Comparison of ENCODE assay signal across 18 mouse cellular contexts in genomic region chr3:51357078-51357477, GRCm38 (mm10). TPM values are rescaled to one million over a fixed set of nuclear protein-coding genes. Genes with fewer than 3 reads are reported as not detected.
DNase-seq lines count a peak whose midpoint lies in the region; ATAC-seq and TF ChIP-seq lines count a peak whose summit lies in the region.
"Had no signal": no experiment of that assay in that cellular context is flagged by ENCODE, and none has a peak within 500 bp of the region (broad histone marks: within the 10 kb centered on the region; RNA-seq: fewer than 3 reads in every experiment).

No protein-coding gene starts in this region.

- DNase-seq in heart, postnatal 10 days = no peak
- DNase-seq in lung, embryonic 14.5 days = peak; percentile 27
- no peak for DNase-seq in lung, postnatal 4 days
- no peak for DNase-seq in embryonic facial prominence, embryonic 10.5 days (ENCODE audit: low spot score)
- no peak for DNase-seq in liver, embryonic 13.5 days
- no peak for DNase-seq in Muller cell, postnatal 12 days (ENCODE audit: inconsistent ontology term)
- DNase-seq: adrenal gland, postnatal 36 days; B cell, adult 2 months; cerebellum, adult 9-10 months; thymus, postnatal 25 days had no signal

- no peaks in the 10 kb centered on the region for H3K9me3 ChIP-seq in heart, embryonic 13.5 days
- H3K9me3 ChIP-seq in lung, embryonic 14.5 days (ENCODE audit: low read depth, low read length) = no peaks in the 10 kb centered on the region
- no peaks in the 10 kb centered on the region for H3K9me3 ChIP-seq in embryonic facial prominence, embryonic 10.5 days
- H3K9me3 ChIP-seq in liver, embryonic 13.5 days (replicated peaks) = no peaks in the 10 kb centered on the region
- H3K9me3 ChIP-seq: neural tube, embryonic 12.5 days had no signal

- no peaks in the 10 kb centered on the region for H3K36me3 ChIP-seq in heart, embryonic 13.5 days
- no peaks in the 10 kb centered on the region for H3K36me3 ChIP-seq in lung, embryonic 14.5 days (ENCODE audit: insufficient read depth)
- no peaks in the 10 kb centered on the region for H3K36me3 ChIP-seq in embryonic facial prominence, embryonic 10.5 days (replicated peaks)
- no peaks in the 10 kb centered on the region for H3K36me3 ChIP-seq in liver, embryonic 13.5 days
- H3K36me3 ChIP-seq: neural tube, embryonic 12.5 days had no signal

- 0 out of 2 replicates have a peak overlapping the region, but pooled peaks have one; percentile 19 for H3K9ac ChIP-seq in heart, embryonic 13.5 days
- H3K9ac ChIP-seq in lung, embryonic 14.5 days = no peak overlapping the region
- no peak overlapping the region for H3K9ac ChIP-seq in liver, embryonic 13.5 days
- H3K9ac ChIP-seq: neural tube, embryonic 12.5 days had no signal

- peak overlapping the region; percentile 47; the same call in 1 of the 2 replicates for H3K27ac ChIP-seq in heart, embryonic 13.5 days (replicated peaks)
- no peak overlapping the region for H3K27ac ChIP-seq in lung, embryonic 14.5 days (ENCODE audit: low read depth)
- no peak overlapping the region for H3K27ac ChIP-seq in embryonic facial prominence, embryonic 10.5 days (replicated peaks)
- H3K27ac ChIP-seq in liver, embryonic 13.5 days = no peak overlapping the region
- H3K27ac ChIP-seq: layer of hippocampus, adult 2 months; left cerebral cortex, adult 2 months; neural tube, embryonic 12.5 days had no signal

- no peaks in the 10 kb centered on the region for H3K27me3 ChIP-seq in heart, embryonic 13.5 days (replicated peaks)
- no peaks in the 10 kb centered on the region for H3K27me3 ChIP-seq in lung, embryonic 14.5 days (ENCODE audit: insufficient read depth, low read length)
- 0 out of 2 replicates have a peak, but pooled peaks cover 4% of the 10 kb centered on the region for H3K27me3 ChIP-seq in embryonic facial prominence, embryonic 10.5 days (replicated peaks; ENCODE audit: low read depth, poor library complexity, severe bottlenecking)
- H3K27me3 ChIP-seq in liver, embryonic 13.5 days = no peaks in the 10 kb centered on the region

- H3K4me2 ChIP-seq in heart, embryonic 13.5 days = peak overlapping the region; percentile 75
- H3K4me2 ChIP-seq in lung, embryonic 14.5 days = peak overlapping the region; percentile 91
- peak overlapping the region; percentile 90 for H3K4me2 ChIP-seq in liver, embryonic 13.5 days
- H3K4me2 ChIP-seq: midbrain, embryonic 11.5 days had no signal

- WGBS in heart, embryonic 13.5 days = 18% methylated on average over 5 of the region's 5 CpGs
- 28% methylated on average over 5 of the region's 5 CpGs for WGBS in lung, embryonic 14.5 days
- 48% methylated on average over 5 of the region's 5 CpGs for WGBS in embryonic facial prominence, embryonic 10.5 days
- 20% methylated on average over 5 of the region's 5 CpGs for WGBS in liver, embryonic 13.5 days (ENCODE audit: insufficient replicate concordance)

- TF ChIP-seq CTCF in lung, embryonic 14.5 days (IDR thresholded peaks at IDR 0.05; ENCODE audit: low read depth) = no peak

- H3K4me1 ChIP-seq in heart, embryonic 13.5 days = peaks cover 24% of the 10 kb centered on the region
- 0 out of 2 replicates have a peak, but pooled peaks cover 5% of the 10 kb centered on the region for H3K4me1 ChIP-seq in lung, embryonic 14.5 days (ENCODE audit: insufficient read depth)
- H3K4me1 ChIP-seq in embryonic facial prominence, embryonic 10.5 days = peaks cover 20% of the 10 kb centered on the region
- peaks cover 61% of the 10 kb centered on the region for H3K4me1 ChIP-seq in liver, embryonic 13.5 days (replicated peaks)
- H3K4me1 ChIP-seq: neural tube, embryonic 12.5 days had no signal

- intact Hi-C loops in heart, postnatal 10 days (cut with DNase I) = loop anchor here (10.0 kb wide), 1 partner anchor 202 kb away; no protein-coding TSS in a partner anchor

- no peak for ATAC-seq in heart, embryonic 13.5 days (ENCODE audit: extremely low read depth, insufficient number of reproducible peaks, low FRiP score, low TSS enrichment)
- no peak for ATAC-seq in lung, embryonic 14.5 days (ENCODE audit: insufficient read depth)
- ATAC-seq in liver, embryonic 13.5 days (ENCODE audit: low read depth) = no peak
- ATAC-seq in megakaryocyte-erythroid progenitor cell, adult 5-6 weeks (replicated peaks; ENCODE audit: low FRiP score, low TSS enrichment, poor library complexity, severe bottlenecking) = no peak
- ATAC-seq: forebrain, embryonic 14.5 days had no signal

- H3K4me3 ChIP-seq in heart, embryonic 13.5 days = no peak overlapping the region
- H3K4me3 ChIP-seq in lung, embryonic 14.5 days (ENCODE audit: low read depth, low read length) = no peak overlapping the region; the same call in 1 of the 2 replicates
- peak overlapping the region; percentile 78; the same call in 1 of the 2 replicates for H3K4me3 ChIP-seq in embryonic facial prominence, embryonic 10.5 days
- no peak overlapping the region for H3K4me3 ChIP-seq in liver, embryonic 13.5 days (replicated peaks)
- H3K4me3 ChIP-seq: layer of hippocampus, adult 2 months; left cerebral cortex, adult 2 months had no signal

RNA-seq across cellular contexts. Expression of gene Elf2, which starts 16.6 kb away (rescaled TPM):
- polyA plus RNA-seq in heart, embryonic 13.5 days (2015; fragmentation: Nextera tagmentation; extraction: Ambion mirVana) = 50.7 and 57.8 TPM in 2 replicates
- total RNA-seq in heart, postnatal 10 days (2021) = 10 to 100 TPM; 79.8 to 85.1 TPM
- 59.4 and 60.8 TPM in 2 replicates for polyA plus RNA-seq in lung, embryonic 14.5 days (2014; fragmentation: Nextera tagmentation; extraction: Ambion mirVana)
- polyA plus RNA-seq in embryonic facial prominence, embryonic 10.5 days (2016; fragmentation: Nextera tagmentation; extraction: Ambion mirVana) = 42.0 and 49.2 TPM in 2 replicates
- 24.0 and 24.4 TPM in 2 replicates for polyA plus RNA-seq in liver, embryonic 13.5 days (2015; fragmentation: Nextera tagmentation; extraction: Ambion mirVana)
- 68.1 and 69.2 TPM in 2 replicates for total RNA-seq in megakaryocyte-erythroid progenitor cell, adult 5-6 weeks (2014; fragmentation: Nextera tagmentation)
- 117 and 122 TPM in 2 replicates for total RNA-seq in megakaryocyte-erythroid progenitor cell, adult 5-6 weeks (2017)

RNA-seq across cellular contexts. Expression of gene Mgarp, which starts 39.5 kb away (rescaled TPM):
- polyA plus RNA-seq in heart, embryonic 13.5 days (2015; fragmentation: Nextera tagmentation; extraction: Ambion mirVana) = 11.7 and 12.2 TPM in 2 replicates
- under 1 TPM; 0.42 to 0.48 TPM for total RNA-seq in heart, postnatal 10 days (2021)
- polyA plus RNA-seq in lung, embryonic 14.5 days (2014; fragmentation: Nextera tagmentation; extraction: Ambion mirVana) = 2.7 and 3.6 TPM in 2 replicates
- 8.0 and 8.7 TPM in 2 replicates for polyA plus RNA-seq in embryonic facial prominence, embryonic 10.5 days (2016; fragmentation: Nextera tagmentation; extraction: Ambion mirVana)
- polyA plus RNA-seq in liver, embryonic 13.5 days (2015; fragmentation: Nextera tagmentation; extraction: Ambion mirVana) = 1.1 TPM in 2 replicates
- total RNA-seq in megakaryocyte-erythroid progenitor cell, adult 5-6 weeks (2014; fragmentation: Nextera tagmentation) = not detected in 2 replicates
- not detected in 2 replicates for total RNA-seq in megakaryocyte-erythroid progenitor cell, adult 5-6 weeks (2017)
- total RNA-seq: layer of hippocampus, adult 2 months; left cerebral cortex, adult 2 months; monocyte, adult 5-6 weeks had no signal

RNA-seq across cellular contexts. Expression of gene Ndufc1, which starts 51.7 kb away (rescaled TPM):
- polyA plus RNA-seq in heart, embryonic 13.5 days (2015; fragmentation: Nextera tagmentation; extraction: Ambion mirVana) = 1,322 and 1,484 TPM in 2 replicates
- 1,000 to 10,000 TPM; 1,294 to 1,362 TPM for total RNA-seq in heart, postnatal 10 days (2021)
- polyA plus RNA-seq in lung, embryonic 14.5 days (2014; fragmentation: Nextera tagmentation; extraction: Ambion mirVana) = 650 and 732 TPM in 2 replicates
- polyA plus RNA-seq in embryonic facial prominence, embryonic 10.5 days (2016; fragmentation: Nextera tagmentation; extraction: Ambion mirVana) = 646 and 663 TPM in 2 replicates
- 563 and 588 TPM in 2 replicates for polyA plus RNA-seq in liver, embryonic 13.5 days (2015; fragmentation: Nextera tagmentation; extraction: Ambion mirVana)
- total RNA-seq in megakaryocyte-erythroid progenitor cell, adult 5-6 weeks (2014; fragmentation: Nextera tagmentation) = 273 and 323 TPM in 2 replicates
- total RNA-seq in megakaryocyte-erythroid progenitor cell, adult 5-6 weeks (2017) = 64.5 and 116 TPM in 2 replicates

RNA-seq across cellular contexts. Expression of gene Naa15, which starts 57.9 kb away (rescaled TPM):
- polyA plus RNA-seq in heart, embryonic 13.5 days (2015; fragmentation: Nextera tagmentation; extraction: Ambion mirVana) = 35.7 and 44.6 TPM in 2 replicates
- 10 to 100 TPM; 48.4 to 48.6 TPM for total RNA-seq in heart, postnatal 10 days (2021)
- polyA plus RNA-seq in lung, embryonic 14.5 days (2014; fragmentation: Nextera tagmentation; extraction: Ambion mirVana) = 45.4 and 49.5 TPM in 2 replicates
- 68.2 and 69.9 TPM in 2 replicates for polyA plus RNA-seq in embryonic facial prominence, embryonic 10.5 days (2016; fragmentation: Nextera tagmentation; extraction: Ambion mirVana)
- 34.5 and 47.1 TPM in 2 replicates for polyA plus RNA-seq in liver, embryonic 13.5 days (2015; fragmentation: Nextera tagmentation; extraction: Ambion mirVana)
- 116 and 129 TPM in 2 replicates for total RNA-seq in megakaryocyte-erythroid progenitor cell, adult 5-6 weeks (2014; fragmentation: Nextera tagmentation)
- total RNA-seq in megakaryocyte-erythroid progenitor cell, adult 5-6 weeks (2017) = 123 and 152 TPM in 2 replicates
